Mouse (Mus musculus) kidney, adult 2 months (tissue): ENCODE measurements around the gene Uqcr11.

Source experiments
- CTCF ChIP-seq: fragments of 200-500 bp; conservative IDR thresholded peaks from 2 replicates; pipeline ENCODE4 v1.5.1; 2011; ENCODE audit warnings: low read depth, mild to moderate bottlenecking, control low read depth, low read length, moderate library complexity, mixed read lengths; ENCODE audit not compliant: insufficient read depth, insufficient read length
- POLR2A ChIP-seq: fragments of 200-500 bp; IDR thresholded peaks from one replicate; pipeline ENCODE4 v1.6.1; 2011; ENCODE audit warnings: low read depth, low read length, control low read depth

DNA sequence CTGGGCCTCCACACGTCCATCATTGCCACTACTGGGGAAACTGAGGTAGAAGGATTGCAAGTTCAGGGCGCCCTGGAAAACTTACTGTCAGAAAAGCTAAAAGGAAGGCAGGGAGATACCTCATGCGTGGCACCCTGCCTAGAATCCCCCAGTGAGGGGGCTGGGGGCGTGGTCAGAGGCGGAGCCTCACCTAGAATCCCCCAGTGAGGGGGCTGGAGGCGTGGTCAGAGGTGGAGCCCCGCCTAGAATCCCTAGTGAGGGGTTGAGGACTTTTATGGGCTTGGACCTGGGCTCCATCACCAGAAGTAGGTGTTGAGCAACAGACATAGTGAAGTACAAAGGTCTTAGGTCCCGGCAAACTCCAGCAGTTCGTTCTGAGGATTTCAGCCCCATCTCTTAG lies 29.6 kb upstream of the Uqcr11 start:
- TF ChIP-seq CTCF, result no peak
- no peak for TF ChIP-seq POLR2A
